Mouse (Mus musculus) mouse embryonic stem cell (cell line): Measurements from ENCODE around the gene Kif2a.
"Not testable (repeated sequence)": the region's sequence is repeated elsewhere in the genome, so short reads cannot be mapped to it uniquely, and the experiment has no call there.

ENCODE experiments used
- in situ Hi-C, 2 experiments: fragments of 300-500 bp; cut with MboI; formaldehyde crosslinking; loops; 1 replicate in 1 of 2; 3 replicates in 1 of 2; pipeline ENCODE4 v1.14.3; 2019 to 2020; ENCODE audit warnings: low sequenced_read_pairs in 2 of 2, low pct_unique_long_range_greater_than_20kb in 1 of 2, mixed read lengths in 1 of 2; ENCODE audit not compliant: unreplicated experiment in 1 of 2

Kif2a gene

GRCm38 (mm10) chr13:107027218-107027617 lies 5.3 kb upstream of the Kif2a start:
- in situ Hi-C loops, result no loop called here

DNA sequence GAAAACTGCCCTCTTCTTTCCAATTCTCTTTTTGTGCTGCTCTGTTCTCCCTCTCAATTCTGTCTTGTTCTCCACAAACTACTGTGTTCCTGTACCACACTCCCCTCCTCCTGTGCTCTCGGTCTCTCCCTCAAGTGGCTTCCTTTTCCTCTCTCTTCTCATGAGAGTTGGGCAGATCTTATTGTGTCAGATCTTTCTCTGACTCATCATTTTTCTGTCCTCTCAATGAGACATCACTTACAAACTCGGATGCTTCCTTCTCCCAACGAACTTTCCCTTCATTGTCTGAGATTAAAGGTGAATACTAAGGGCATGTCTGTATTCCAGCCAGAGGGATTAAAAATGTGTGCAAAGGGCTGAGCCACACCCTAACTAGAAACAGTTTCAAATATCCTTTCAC lies 3.7 kb upstream of the Kif2a start:
- in situ Hi-C loops, result no loop called here

DNA sequence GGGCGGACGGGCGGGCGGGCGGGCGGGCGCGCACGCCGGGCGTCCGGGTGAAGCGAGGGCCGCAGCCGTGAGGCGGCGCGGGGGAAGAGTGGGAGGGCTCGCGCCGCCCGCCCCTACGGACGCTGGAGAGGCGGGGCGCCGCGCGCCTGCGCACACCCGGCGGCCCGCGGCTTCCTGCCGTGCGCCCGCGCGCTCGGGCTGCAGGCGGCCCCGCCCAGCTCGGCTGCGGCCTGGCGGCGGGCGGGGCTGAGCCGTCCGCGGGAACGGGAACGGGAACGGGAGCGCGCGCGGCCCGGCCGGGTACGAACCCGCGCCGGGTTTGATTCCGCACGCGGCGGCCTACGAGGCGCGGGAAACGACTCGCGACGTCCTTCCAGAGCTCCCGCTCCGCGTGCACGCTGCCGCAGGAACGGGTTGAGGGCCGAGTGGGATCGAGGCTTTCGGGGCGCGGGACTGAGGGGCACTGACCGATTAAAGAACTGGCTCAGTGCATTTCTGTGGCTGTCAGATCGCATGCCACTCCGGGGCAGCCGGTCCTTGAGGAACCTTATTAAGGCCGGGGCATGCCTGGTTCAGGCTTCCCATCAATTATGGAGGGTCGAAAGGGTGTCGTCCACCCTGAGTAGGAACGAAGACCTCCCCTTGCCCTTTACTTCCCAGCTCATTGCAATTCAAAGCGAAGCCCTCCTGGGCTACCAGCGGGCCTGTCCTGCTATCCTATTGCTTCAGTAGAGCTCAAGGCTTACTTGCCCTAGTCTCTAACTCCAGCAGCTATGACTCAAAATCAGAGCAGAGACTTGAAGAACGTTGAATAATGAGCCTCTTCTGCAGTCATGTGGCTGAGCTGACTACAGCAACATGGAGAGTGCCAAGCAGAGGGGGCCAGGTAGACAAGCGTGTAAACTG lies 593 bp upstream of the Kif2a start:
- in situ Hi-C loops, result no loop called here

GRCm38 (mm10) chr13:107019443-107019842 lies 2.5 kb downstream of the Kif2a start:
- in situ Hi-C loops, result no loop called here

DNA sequence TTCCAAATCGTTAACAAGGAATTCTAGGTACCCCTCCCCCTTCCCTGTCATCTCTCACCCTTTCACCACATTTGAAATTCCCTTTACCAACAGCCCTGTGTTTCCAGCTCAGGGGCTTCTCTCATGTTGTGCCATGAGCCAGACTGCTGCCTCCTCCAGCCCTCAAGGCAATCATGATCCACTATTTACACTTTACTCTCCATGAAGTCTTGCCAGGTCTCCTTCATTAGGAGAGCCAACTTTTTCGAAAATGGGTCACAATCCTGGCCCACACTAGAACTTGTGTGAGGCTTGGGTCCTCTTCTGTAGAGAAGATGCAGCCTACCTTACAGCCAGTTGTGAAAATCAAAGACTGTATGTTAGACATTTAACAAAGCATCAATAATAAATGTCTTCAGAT lies 8.0 kb downstream of the Kif2a start:
- in situ Hi-C loops, result no loop called here

DNA sequence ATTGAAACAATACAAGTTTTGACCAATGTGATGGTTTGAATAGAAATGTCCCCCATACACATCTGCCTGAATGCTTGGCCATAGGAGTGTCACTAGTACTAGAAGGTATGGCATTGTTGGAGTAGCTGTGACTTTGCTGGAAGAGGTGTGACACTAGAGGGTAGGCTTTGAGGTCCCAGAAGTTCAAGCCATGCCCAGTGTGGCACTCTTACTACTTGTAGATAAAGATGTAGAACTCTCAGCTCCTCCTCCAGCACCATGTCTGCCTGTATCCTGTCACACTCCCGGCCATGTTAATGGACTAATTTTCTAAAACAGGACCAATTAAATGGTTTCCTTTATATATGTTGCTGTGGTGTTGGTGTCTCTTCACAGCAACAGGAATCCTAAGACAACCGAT lies 10.3 kb downstream of the Kif2a start:
- in situ Hi-C loops, result no loop called here

DNA sequence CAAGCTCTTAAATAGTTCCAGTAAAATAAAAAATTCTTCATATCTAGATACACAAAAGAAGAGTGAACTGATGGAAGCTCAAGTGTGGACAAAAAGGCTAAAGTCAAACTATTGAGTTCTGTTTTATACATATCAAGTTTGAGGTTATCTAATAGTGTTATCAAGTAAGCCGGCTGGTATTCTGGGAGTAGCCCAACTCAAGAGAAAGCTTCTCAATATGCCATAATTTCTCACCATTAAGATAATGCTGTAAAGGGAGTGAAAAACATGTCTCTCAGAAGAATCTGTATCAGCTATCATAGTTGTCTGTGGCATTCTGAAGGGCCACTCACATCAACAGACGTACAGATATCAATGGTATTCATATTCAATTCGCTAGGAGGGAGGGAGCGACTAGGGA lies 13.8 kb downstream of the Kif2a start:
- in situ Hi-C loops, result no loop called here

DNA sequence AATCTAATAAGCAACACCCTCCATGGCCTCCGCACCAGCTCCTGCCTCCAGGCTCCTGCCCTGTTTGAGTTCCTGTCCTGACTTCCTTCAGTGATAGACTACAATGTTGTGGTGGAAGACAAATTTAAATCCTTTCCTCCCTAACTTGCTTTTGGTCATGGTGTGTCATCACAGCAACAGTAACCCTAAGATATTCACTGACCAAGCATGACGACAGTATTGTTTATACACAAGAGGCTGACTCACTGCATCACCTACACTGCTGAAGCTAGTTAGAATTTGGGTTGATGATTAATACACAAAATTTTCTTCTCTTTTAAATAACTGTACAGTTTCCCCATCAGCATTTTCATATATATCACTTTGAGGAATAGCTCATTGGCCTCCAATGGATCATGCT lies 18.7 kb downstream of the Kif2a start:
- in situ Hi-C loops, result no loop called here

DNA sequence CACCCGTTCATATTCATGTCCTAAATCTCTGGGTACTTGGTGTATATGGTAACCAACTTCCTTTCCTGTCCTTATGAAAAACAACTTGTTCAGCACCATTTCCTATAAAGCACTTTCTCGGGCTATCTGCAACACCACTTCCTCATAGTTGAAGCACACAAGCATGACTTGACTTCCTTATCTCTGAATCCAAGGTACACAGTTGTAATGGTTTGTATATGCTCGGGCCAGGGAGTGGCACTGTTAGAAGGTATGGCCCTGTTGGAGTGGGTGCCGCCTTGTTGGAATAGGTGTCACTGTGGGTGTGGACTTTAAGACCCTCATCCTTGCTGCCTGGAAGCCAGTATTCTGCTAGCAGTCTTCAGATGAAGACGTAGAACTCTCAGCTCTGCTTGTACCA lies 23.3 kb downstream of the Kif2a start:
- in situ Hi-C loops, result no loop called here

- in situ Hi-C loops, result no loop called here
Observed at GRCm38 (mm10) chr13:106998026-106998425, 23.9 kb downstream of the Kif2a start.

GRCm38 (mm10) chr13:106997557-106997956 lies 24.4 kb downstream of the Kif2a start:
- in situ Hi-C loops, result not testable (repeated sequence)

DNA sequence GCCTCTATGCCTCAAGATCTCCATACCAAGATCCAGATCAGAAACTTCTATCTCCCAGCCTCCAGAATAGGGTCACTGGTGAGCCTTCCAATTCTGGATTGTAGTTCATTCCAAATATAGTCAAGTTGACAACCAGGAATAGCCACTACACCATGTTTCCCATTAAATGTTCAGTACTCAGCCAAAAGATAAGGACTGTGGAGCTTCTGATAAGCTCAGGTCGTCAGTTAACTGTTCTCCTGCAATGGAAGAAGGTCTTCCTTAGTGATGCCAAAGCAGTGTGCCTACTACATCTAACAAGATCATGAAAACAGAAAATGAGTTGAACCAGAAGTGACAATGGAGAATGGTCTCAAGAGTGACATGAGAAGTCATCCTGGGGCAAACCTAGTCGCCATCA lies 25.0 kb downstream of the Kif2a start:
- in situ Hi-C loops, result no loop called here

- in situ Hi-C loops, result no loop called here
Observed at GRCm38 (mm10) chr13:106961496-106961895, 60.4 kb downstream of the Kif2a start.

- in situ Hi-C loops, result no loop called here
Observed at GRCm38 (mm10) chr13:106960557-106960956, 61.4 kb downstream of the Kif2a start.

- in situ Hi-C loops, result no loop called here
Observed at GRCm38 (mm10) chr13:106958286-106958685, 63.6 kb downstream of the Kif2a start.

GRCm38 (mm10) chr13:106957554-106957953 lies 64.4 kb downstream of the Kif2a start:
- in situ Hi-C loops, result no loop called here

DNA sequence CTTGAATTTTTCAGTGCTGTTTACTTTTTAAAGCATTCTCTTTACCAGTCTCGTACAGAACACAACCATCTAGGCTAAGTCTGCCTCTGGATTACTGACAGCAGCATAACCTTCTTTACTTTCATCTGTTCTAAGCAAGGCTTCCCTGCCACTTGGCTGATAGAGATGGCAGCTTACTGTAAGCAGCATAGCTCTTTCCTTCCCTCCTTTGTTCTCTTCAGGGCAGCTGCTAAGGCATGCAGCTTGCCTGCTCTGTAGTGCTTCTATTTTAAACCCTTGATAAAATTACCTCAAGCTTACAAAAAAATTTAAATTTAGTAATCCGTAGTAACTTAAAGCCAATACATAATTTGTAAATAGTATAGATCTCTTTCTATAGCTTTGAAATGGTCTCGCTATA lies 67.0 kb downstream of the Kif2a start:
- in situ Hi-C loops, result no loop called here

- in situ Hi-C loops, result loop anchor here in 1 of 2 experiments (10.0 kb wide), 1 partner anchor 157 kb away; no protein-coding TSS in a partner anchor
Observed at GRCm38 (mm10) chr13:106947583-106947982, 74.3 kb downstream of the Kif2a start.

GRCm38 (mm10) chr13:106946594-106947540 lies 75.1 kb downstream of the Kif2a start, which contains the start of gene Dimt1:
Gene Dimt1 (plus strand): TSS chr13:106947127.
- in situ Hi-C loops, result loop anchor here in 1 of 2 experiments (10.0 kb wide), 1 partner anchor 158 kb away; no protein-coding TSS in a partner anchor
